Mouse (Mus musculus) kidney, postnatal 0 days (tissue): ENCODE measurements at regions not wholly inside any gene's neighbourhood (a gene's known extent, or its start where the extent isn't known, plus 50 kb on each side); places are given as distances from the start of the nearest gene placed in this dataset.

Experiments used
- ATAC-seq: fragments of 200-750 bp; cut with Nextera tagmentation; replicated peaks from 2 replicates; pipeline ENCODE4 v1.8.0; 2017; ENCODE audit warnings: low read depth, moderate number of reproducible peaks, moderate TSS enrichment, moderate library complexity; ENCODE audit not compliant: low FRiP score
- DNase-seq: peaks from one replicate; pipeline ENCODE4 v3.0.0-alpha.2; 2016; ENCODE audit warnings: low spot score
- H3K27ac ChIP-seq: fragments of 300-500 bp; sonication (generic); 2 replicates; pipeline ENCODE4 v1.5.1; 2014; ENCODE audit warnings: mild to moderate bottlenecking
- H3K27me3 ChIP-seq: fragments of 300-500 bp; sonication (generic); 2 replicates; pipeline ENCODE4 v1.6.1; 2014; ENCODE audit warnings: low read length, mixed read lengths; ENCODE audit not compliant: insufficient read depth
- H3K36me3 ChIP-seq: fragments of 300-500 bp; sonication (generic); 2 replicates; pipeline ENCODE4 v1.6.1; 2014; ENCODE audit warnings: low read length, mixed read lengths; ENCODE audit not compliant: insufficient read depth
- H3K4me1 ChIP-seq: fragments of 300-500 bp; sonication (generic); replicated peaks from 2 replicates; pipeline ENCODE4 v1.6.1; 2014; ENCODE audit warnings: antibody characterized with exemption, low read length, mixed read lengths; ENCODE audit not compliant: insufficient read depth
- H3K4me2 ChIP-seq: fragments of 300-500 bp; sonication (generic); 2 replicates; pipeline ENCODE4 v1.6.1; 2014; ENCODE audit warnings: mild to moderate bottlenecking, low read length, moderate library complexity, mixed read lengths
- H3K4me3 ChIP-seq: fragments of 300-500 bp; sonication (generic); replicated peaks from 2 replicates; pipeline ENCODE4 v1.5.1; 2014; ENCODE audit warnings: low read depth, low read length
- H3K9ac ChIP-seq: fragments of 300-500 bp; sonication (generic); 2 replicates; pipeline ENCODE4 v1.6.1; 2014; ENCODE audit warnings: low read depth, low read length
- H3K9me3 ChIP-seq: fragments of 300-500 bp; sonication (generic); replicated peaks from 2 replicates; pipeline ENCODE4 v1.6.1; 2016; ENCODE audit warnings: low read length, inconsistent platforms, mixed read lengths
- CTCF ChIP-seq: IDR thresholded peaks from 2 replicates; pipeline ENCODE4 v1.5.1; 2016; ENCODE audit warnings: antibody characterized with exemption, low read depth, mild to moderate bottlenecking, moderate library complexity
- WGBS: fragments of 180-500 bp; shearing (Covaris S2); extraction: QIAGEN DNeasy Blood & Tissue Kit; methylation state at CpG from one replicate; pipeline ENCODE4 v1.1.7; 2014; 5-methylcytosine and 5-hydroxymethylcytosine counted together

DNA sequence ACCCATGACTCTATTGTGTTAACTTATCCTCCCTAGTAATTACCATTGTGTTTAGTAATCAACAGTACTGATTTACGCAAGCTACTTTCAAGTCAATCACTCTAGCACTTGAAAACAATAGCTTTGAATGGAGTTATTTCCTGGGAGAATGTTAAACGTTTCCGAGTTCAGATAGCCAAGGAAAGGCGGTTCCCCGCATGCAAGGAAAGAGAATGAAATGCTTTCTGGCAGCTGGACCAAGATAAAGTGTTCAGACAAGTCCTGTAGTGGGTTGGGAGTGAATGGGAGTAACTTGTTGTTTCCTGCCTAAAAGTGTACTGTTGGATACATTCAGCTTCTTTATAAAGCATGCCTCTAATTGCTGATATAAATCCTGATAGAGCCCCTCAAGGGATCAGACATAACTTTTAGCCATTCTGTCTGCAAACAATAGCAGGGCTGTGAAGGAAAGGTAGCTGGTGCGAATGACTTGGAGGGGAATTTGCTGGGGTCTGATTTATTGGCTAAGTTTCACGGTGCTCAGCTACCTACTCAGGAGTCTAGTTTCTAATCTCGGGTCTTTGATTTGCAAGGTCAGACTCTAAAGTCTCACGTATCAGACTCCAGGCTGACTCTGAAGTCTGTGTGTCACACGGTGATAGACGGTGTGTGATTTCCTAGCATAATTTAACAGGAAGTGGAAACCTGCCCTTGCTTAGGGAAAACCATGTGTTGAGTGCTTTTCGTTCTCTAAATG, 76.1 kb downstream of the Tmem100 start:
- peak; percentile 73 for DNase-seq
- H3K9me3 ChIP-seq: no peaks in the 10 kb centered on the region
- no peak for TF ChIP-seq CTCF
- no peak overlapping the region for H3K9ac ChIP-seq
- H3K4me1 ChIP-seq: no peaks in the 10 kb centered on the region
- 10% methylated on average over 12 of the region's 12 CpGs for WGBS
- no peak for ATAC-seq
- no peak overlapping the region for H3K27ac ChIP-seq
- no peaks in the 10 kb centered on the region for H3K36me3 ChIP-seq
- H3K27me3 ChIP-seq: no peaks in the 10 kb centered on the region
- H3K4me3 ChIP-seq: no peak overlapping the region
- no peak overlapping the region for H3K4me2 ChIP-seq

- ATAC-seq (no peak), DNase-seq (no peak)
- H3K4me1 ChIP-seq: no peaks in the 10 kb centered on the region
- TF ChIP-seq CTCF: no peak
- H3K4me2 ChIP-seq: no peak overlapping the region
- H3K9me3 ChIP-seq: no peaks in the 10 kb centered on the region
- H3K36me3 ChIP-seq: no peaks in the 10 kb centered on the region
- WGBS: 48% methylated on average over 2 of the region's 2 CpGs
- no peak overlapping the region for H3K4me3 ChIP-seq
- no peak overlapping the region for H3K9ac ChIP-seq
- no peaks in the 10 kb centered on the region for H3K27me3 ChIP-seq
- H3K27ac ChIP-seq: no peak overlapping the region
These were observed 77.8 kb upstream of the Gm45716 start for GRCm38 (mm10) chr11:90109681-90110111.

DNA sequence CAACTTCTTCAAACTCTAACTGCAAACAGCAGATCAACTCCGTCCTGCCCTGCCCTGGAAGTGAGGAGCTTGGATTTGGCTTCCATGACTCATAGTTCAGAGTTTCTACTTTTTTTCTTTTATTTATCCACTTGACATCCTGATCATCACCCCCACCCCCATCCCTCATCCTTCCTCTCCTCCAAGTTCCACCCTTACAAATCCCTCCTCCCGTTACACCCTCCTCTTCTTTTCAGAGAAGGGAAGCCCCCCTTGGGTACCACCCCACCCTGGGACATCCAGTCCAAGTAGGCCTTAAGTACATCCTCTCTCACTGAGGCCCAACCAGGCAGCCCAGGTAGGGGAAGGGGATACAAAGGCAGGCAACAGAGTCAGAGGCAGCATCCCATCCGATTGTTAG, 77.3 kb upstream of the Gm45716 start:
- Histone ChIP-seq H3K27ac (no peak overlapping the region), H3K9me3 (no peaks in the 10 kb centered on the region), H3K4me1 (no peaks in the 10 kb centered on the region), H3K36me3 (no peaks in the 10 kb centered on the region), H3K4me2 (no peak overlapping the region), H3K27me3 (no peaks in the 10 kb centered on the region), H3K9ac (no peak overlapping the region), H3K4me3 (no peak overlapping the region)
- no peak for DNase-seq
- ATAC-seq: no peak
- TF ChIP-seq CTCF: no peak
- 85% methylated on average over 3 of the region's 3 CpGs for WGBS

DNA sequence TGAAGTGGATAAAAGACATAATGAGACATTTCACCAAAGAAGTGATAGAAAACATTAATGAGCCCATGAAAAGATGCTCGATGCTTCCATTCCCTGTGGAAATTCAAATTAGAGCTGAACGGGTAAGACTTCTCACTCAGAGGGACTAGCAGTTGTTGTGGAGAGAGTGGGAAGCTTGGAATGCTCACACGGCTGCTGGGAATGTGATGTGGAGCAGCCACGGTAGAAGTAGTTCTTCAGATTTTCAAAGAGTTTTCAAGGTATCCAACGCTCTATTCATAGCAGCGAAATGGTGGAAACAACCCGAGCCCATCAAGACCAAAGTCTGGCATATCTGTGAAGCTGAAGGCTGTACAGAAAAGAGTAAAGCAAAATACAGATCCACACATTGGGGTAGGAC, 75.3 kb upstream of the Gm45716 start:
- TF ChIP-seq CTCF: no peak
- Histone ChIP-seq H3K27me3 (no peaks in the 10 kb centered on the region), H3K27ac (no peak overlapping the region), H3K9ac (no peak overlapping the region), H3K4me1 (no peaks in the 10 kb centered on the region), H3K4me3 (no peak overlapping the region), H3K36me3 (no peaks in the 10 kb centered on the region), H3K9me3 (no peaks in the 10 kb centered on the region), H3K4me2 (no peak overlapping the region)
- 87% methylated on average over 7 of the region's 7 CpGs for WGBS
- DNase-seq: no peak
- no peak for ATAC-seq

- ATAC-seq: peak; percentile 59
- Histone ChIP-seq H3K4me3 (no peak overlapping the region), H3K9me3 (no peaks in the 10 kb centered on the region), H3K36me3 (no peaks in the 10 kb centered on the region), H3K4me1 (no peaks in the 10 kb centered on the region), H3K27me3 (no peaks in the 10 kb centered on the region), H3K9ac (no peak overlapping the region), H3K27ac (peak overlapping the region; percentile 54), H3K4me2 (peak overlapping the region; percentile 21)
- TF ChIP-seq CTCF: no peak
- DNase-seq: peak; percentile 87
- 22% methylated on average over 20 of the region's 20 CpGs for WGBS
These were observed 70.5 kb upstream of the Gm45716 start for GRCm38 (mm10) chr11:90116676-90117663.

GRCm38 (mm10) chr11:90117664-90118295, 69.7 kb upstream of the Gm45716 start:
- no peaks in the 10 kb centered on the region for H3K27me3 ChIP-seq
- ATAC-seq (no peak), DNase-seq (no peak)
- no peak overlapping the region for H3K4me3 ChIP-seq
- no peaks in the 10 kb centered on the region for H3K36me3 ChIP-seq
- no peaks in the 10 kb centered on the region for H3K4me1 ChIP-seq
- WGBS: 49% methylated on average over 5 of the region's 5 CpGs
- peak overlapping the region; percentile 54 for H3K27ac ChIP-seq
- no peak for TF ChIP-seq CTCF
- H3K9ac ChIP-seq: no peak overlapping the region
- H3K9me3 ChIP-seq: no peaks in the 10 kb centered on the region
- H3K4me2 ChIP-seq: no peak overlapping the region
